Mouse (Mus musculus) cortical plate, adult 2 months (tissue): ENCODE results near the gene Rab11fip5.

Experiments used
- CTCF ChIP-seq: fragments of 200-500 bp; IDR thresholded peaks from 2 replicates; pipeline ENCODE4 v1.5.1; 2011; ENCODE audit warnings: mild to moderate bottlenecking, control low read depth, low read length; ENCODE audit not compliant: insufficient read depth; ENCODE audit errors: extremely low read depth
- POLR2A ChIP-seq: fragments of 200-500 bp; IDR thresholded peaks from 2 replicates; pipeline ENCODE4 v1.6.1; 2011; ENCODE audit warnings: mild to moderate bottlenecking, low read length, control low read depth; ENCODE audit not compliant: insufficient read depth; ENCODE audit errors: extremely low read depth

DNA sequence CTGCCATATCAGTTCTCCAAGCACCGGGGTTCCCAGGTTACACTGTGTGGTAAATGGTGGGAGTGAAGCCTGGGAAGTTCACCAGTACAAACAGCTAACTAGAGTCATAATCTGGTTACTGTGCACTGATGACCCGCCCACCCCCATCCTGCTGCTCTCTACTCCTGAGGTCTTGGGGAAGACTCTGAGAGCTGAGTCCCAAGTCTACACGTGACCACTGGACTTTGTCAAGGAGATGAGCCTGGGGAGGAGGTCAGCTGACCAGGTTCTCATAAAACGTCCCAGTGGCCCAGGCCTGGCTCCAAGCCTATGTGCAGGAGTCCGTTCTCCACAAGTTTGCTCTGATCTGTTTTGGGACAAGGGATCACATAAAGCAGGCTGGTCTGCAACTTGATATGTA is 14.1 kb downstream of the Rab11fip5 start:
- TF ChIP-seq CTCF = no peak
- TF ChIP-seq POLR2A = no peak
